Mouse (Mus musculus) brain, embryonic 14.5 days (tissue): Measurements from ENCODE around the gene Miga2.

Source experiments
- CTCF ChIP-seq: fragments of 200-500 bp; IDR thresholded peaks from 2 replicates; pipeline ENCODE4 v1.5.1; 2012; ENCODE audit warnings: inconsistent platforms, mild to moderate bottlenecking, moderate library complexity, borderline replicate concordance; ENCODE audit not compliant: insufficient read depth, insufficient read length; ENCODE audit errors: extremely low read depth
- POLR2A ChIP-seq: fragments of 200-500 bp; IDR thresholded peaks from 2 replicates; pipeline ENCODE4 v1.6.1; 2012; ENCODE audit warnings: mild to moderate bottlenecking, inconsistent platforms, borderline replicate concordance; ENCODE audit not compliant: poor library complexity, insufficient read depth, insufficient read length, severe bottlenecking; ENCODE audit errors: extremely low read depth

DNA sequence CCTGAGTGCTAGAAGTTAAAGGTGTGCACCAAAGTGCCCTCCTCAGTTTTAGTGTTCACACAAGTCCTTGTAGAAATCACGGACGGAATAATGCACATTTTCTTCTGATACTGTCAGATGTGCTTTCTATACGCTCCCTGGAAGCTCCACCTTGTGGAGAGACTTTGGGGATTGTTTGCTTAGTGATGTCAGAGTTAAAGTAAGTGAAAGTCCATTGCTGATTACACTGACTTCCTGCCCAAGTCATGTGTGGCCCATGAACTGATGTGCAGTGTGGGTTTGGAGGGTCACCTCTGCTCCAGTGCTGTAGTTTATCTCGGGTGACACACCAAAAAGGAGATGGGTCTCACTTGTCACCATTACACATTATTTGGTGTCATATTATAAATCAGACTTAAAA, 44.8 kb upstream of the Miga2 start:
- TF ChIP-seq POLR2A = no peak
- no peak for TF ChIP-seq CTCF
